Mouse (Mus musculus) 416B (cell line): ENCODE measurements around the gene Dctn5.

ENCODE experiments used
- DNase-seq: peaks from one replicate; pipeline ENCODE4 v3.0.0; 2011; ENCODE audit warnings: low read depth

Dctn5 gene

DNA sequence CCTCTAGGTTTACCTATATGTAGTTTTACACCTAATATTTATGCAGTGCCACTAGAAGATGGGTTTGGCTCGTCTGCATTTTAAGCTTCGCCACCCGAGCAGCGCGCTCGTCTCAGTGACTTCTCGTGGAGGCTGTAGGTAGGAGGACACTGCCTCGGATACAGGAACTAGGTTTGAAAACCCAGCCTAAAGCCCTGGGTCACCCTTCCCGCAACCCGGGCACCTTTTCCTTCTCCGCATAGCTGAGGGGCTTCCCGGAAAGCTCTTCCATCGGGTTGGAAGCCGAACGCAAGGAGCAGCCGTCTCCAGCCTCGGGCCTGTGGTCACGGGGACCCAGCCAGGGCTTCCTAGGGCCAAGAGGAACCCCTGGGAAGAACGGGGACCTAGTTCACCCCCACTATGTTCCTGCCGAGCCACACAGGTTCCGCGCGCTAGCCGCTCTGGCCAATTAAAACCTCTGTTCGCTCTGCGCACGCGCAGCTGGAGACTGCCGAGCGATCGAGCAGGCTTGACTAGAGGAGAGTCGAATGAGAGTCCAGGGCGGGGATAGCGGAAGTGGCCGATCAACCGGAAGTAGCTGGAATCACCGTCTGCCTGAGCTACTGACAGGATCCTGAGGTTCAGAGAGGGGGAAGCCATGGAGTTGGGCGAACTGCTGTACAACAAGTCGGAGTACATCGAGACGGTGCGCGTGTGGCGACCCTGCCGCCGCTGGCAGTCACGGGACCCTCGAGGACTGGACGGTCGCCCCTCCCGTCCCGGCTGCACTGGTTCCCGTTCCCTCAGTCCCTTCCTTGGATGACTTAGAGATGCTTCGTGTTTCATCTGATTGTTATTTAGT, at the start of gene Dctn5, which contains the start of gene Palb2:
Gene Dctn5 (plus strand): TSS at position 545 of the 841 bp plus-strand sequence.
Gene Palb2 (minus strand): TSS at position 489 of the 841 bp plus-strand sequence.
- DNase-seq, result peak; percentile 98

DNA sequence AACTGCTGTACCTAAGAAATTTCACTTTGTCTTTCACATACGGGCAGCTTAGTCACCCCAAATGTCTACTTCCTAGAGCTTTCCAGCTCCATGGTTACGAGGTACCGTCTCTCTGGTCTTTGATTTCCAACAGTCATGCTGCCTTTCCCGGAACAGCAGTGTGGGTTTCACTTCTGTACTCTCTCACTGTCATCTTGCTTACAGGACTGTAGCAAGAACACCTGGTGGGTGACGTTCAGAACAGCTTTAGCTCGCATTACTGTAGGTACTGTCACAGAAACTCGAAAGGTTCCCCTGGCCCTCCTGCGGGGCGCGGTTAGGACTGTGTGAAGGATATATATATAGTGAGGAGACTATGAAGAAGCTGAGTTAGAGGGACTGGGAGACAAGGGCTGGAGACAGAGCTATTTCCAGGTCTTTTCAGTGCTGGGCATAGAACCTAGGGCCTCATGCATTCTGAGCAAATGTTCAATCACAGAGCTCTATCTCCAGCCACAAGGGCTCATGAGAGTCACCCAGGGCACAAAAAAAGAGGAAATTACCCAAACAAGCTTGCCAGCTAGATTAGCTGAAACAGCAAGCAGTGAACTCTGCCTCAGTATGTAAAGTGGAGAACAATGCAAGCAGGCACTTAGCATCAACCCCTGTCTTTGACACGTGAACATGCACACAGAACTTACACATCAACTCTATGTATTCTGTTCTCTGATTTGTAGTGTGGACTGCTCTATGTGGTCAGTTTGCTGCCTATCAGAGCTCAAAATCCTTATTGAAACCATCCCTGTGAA, 45.5 kb upstream of the Dctn5 start:
- DNase-seq, result no peak

DNA sequence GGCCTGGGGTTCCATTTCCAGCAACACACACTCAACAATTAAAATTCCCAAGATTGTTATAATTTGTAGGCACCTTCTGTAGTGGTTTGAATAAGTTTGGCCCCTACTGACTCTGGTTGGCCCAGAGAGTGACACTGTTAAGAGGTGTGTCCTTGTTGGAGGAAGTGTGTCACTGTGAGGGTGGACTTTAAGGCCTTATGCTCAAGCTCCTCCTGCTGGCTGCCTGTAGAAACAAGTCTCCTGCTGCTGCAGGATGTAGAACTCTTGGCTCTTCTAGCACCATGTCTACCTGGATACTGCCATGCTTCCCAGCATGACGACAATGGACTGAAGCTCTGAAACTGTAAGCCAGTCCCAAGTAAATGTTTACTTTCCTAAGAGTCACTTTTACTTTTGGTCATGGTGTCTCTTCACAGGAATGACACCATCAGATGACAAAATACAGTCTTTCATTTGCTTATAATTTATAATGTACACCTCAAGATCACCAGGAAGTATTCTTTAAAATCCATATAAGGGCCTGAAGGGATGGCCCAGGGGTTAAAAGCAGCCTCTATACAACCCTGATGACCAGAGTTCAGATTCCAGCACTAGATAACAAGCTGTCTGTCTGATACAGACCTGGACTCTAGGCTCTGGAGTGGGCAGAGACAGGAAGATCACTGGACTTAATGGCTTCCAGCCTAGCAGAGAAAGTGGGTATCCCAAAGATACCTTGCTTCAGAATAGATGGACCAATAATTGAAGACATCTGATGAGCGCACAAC, 38.1 kb upstream of the Dctn5 start:
- DNase-seq, result peak; percentile 80

DNA sequence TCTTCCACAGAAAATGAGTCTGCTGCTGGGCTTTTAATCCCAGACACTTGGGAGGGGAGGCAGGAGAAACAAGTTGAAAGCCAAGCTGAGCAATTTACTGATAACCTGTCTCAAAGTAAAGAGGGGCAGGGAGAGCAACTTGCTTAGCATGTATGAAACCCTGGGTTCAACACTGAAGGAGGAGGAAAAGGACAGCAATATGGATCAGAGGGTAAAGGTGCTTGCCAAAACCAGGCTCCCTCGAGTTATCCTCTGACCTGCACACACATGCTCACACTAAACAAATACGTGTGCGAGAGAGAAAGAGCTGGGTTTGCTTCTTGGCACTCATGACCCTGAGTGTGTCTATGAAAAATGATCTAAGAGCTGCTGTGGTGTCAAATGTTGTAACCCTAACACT, 34.8 kb upstream of the Dctn5 start:
- no peak for DNase-seq

DNA sequence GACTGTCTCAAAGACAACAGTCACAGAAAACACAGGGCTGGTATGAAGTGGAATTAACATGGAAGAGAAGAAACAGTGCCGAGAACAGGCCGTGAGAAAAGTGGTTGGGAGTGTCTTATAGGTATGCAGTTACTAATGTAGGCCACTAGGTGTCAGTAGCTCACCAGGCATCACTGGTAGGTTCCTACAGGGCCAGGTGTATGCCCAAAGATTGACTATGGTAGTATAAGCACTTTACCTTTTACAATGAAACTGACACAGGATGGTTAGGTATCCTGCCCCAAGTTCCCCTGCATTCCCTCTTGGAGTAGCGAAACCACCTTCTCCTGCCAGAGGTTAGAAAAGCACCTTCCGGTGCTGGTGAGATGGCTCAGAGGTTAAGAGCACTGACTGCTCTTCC, 33.6 kb upstream of the Dctn5 start:
- DNase-seq, result peak; percentile 79

DNA sequence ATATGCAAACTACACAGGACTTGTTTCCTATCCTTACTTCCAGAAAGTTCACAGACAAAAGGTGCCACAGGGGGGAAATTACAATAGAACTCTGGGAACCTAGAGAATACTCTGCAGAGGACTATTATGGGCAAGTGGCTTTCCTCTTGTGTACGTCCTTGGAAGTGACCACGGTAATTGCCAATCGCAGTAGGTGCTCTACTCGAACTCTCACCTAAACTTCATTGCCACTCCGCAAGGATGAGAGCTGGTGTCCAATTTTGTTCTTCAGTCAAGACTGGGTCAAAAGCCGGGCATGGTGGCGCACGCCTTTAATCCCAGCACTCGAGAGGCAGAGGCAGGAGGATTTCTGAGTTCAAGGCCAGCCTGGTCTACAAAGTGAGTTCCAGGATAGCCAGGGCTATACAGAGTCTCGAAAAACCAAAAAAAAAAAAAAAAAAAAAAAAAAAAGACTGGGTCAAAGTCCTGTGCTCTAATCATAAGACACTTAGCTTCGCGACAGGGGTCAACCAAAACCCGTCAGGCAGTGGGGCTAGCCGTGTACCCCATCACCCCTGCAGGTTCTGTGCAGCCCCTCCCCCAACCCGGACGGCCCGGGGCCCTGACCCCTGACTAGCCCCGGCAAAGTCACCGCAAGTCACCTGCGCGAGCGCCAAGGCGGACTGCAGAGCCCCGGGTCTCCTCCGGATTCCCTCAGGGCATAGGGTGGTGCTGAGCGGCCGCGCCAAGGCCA, 31.7 kb upstream of the Dctn5 start:
- peak; percentile 49 for DNase-seq

DNA sequence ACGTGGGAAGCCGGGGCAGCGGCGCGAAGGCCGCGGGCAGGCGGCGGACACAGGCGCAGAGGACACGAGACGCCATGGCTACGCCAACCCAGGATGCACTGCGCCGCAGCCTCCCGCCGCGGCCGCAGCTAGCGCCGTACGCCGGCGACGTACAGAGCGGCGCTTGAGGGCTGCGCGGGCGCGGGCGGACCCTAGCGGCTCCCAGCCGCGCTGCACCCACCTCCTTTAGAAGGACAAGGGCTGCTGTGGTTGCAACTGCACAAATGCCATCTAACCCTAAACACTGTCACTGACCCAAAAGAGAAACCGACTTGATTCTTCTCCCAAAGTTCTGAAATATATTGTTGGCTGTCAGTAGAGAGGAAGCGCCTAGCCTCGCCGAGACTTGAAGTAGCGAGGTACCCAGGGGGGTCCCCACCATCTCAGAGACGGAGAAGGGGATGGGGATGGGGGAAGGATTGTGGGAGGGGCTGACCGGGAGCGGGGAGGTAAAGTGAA, 31.0 kb upstream of the Dctn5 start, which contains the start of gene Ndufab1:
Gene Ndufab1 (minus strand): TSS at position 140 of the 498 bp plus-strand sequence.
- DNase-seq, result peak; percentile 89

DNA sequence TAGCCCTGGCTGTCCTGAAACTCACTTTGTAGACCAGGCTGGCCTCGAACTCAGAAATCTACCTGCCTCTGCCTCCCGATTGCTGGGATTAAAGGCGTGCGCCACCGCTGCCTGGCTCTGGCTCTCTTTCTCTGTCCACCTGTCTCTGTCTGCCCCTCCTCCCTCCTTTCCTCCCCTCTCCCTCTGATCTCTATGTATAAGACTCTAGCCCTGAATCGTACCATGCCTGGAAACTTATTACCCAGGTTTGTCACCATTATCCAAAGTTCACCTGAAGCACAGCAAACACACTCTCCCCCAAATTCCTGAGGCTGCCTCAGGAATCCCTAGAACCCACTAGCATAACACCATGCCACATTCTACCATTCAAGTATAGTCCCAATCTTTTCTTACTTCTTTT, 24.6 kb upstream of the Dctn5 start:
- no peak for DNase-seq

DNA sequence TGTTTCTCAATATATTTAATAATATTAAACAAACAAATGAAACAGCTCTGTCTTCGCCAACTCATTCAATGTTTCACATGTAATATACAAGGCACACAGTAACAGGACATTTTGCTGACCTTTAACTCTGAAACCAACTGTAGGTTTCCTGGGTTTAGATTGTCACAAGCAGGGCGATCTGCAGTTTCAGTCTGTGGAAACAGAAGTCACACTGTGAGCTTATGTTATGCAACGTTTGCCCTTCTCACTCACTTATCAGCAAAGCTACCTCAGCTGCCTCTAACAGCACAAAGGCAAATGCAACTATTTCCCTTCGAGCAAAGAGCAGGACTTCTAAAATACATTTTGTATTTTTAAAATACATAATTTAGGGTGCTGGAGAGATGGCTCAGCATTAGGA, 9.3 kb upstream of the Dctn5 start:
- no peak for DNase-seq

DNA sequence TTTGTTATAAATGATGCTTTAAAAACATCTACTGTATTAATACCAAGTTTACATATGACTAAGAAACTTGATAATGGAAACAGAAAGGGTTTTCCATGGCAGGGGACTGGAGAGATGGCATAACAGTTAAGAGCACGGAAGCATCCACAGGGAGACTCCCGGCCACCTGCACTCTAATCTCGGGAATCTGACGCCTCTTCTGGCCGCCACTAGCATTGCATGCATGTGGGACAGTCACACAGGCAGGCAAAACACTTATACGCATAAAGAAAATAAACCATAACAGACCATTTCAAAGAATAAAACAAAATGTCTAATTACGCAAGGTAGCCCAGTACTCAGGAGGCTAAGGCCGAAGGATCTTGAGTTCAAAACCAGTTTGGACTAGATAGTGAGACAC, 7.2 kb upstream of the Dctn5 start:
- DNase-seq, result no peak

DNA sequence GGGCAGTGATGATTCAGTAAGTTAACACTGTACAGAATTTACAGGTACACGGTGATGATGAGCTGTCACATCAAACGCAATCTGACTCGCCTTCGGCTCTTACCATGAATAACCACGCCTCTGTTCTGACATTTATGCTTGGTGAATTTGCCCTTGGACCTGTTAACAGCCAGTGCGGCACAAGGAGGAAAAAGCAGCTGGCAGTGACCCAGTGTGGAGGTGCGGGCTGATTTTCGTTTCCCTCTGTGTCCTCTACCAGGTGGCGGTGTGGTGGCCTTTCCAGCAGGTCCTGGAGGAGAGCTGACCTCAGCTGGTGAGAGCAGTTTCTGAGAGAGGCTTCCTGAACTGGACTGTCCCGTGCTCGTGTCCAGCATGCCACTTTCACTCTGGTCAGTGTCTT, 5.9 kb upstream of the Dctn5 start:
- DNase-seq, result no peak

DNA sequence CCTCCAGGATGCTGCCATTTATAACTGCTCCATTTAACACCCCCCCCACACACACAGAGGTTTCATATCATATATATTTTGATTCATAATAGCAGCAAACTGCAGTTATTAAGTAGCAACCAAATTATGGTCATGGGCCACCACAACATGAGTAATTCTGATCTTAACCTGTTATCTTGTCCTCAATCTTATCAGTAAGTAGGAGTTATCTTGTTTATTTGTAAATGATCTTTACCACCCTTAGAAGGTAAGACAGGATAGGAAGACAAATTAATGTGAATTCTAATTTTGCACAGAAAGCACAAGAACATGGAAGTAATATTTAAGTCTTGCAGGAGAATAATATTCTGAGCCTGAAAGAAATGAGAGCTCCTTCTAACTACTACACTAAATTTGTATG, 1.0 kb upstream of the Dctn5 start:
- peak; percentile 11 for DNase-seq

DNA sequence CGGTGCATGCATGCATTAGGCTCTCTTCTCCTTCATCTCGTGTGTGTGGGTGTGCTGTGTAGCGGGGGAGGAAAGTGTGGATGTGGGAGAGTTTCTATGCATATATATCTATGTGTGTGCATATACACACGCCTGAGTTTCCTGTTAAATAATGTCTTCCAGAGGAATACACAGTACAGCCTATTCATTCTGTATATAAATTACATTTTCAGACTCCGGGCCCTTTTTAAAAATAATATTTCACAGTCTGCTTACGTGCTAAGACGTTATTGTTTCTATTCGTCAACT, 441 bp downstream of the Dctn5 start:
- DNase-seq, result no peak

DNA sequence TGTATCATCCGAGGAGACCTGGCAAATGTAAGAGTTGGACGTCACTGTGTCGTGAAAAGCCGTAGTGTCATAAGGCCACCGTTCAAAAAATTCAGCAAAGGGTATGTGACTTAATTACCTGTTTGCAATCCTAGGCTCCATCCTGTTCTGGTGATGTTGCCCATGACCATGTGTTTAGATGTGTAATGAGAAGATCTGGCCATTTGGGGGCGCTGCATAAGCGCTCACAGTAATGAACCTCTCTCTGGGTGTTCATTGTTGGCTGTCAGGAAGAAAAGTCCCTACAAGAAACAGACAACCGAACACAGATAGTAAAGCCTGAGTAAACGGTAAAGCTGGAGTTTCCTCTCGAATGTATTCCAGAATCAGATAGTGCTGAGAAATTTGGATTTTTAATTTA, 2.2 kb downstream of the Dctn5 start:
- DNase-seq, result peak; percentile 59

DNA sequence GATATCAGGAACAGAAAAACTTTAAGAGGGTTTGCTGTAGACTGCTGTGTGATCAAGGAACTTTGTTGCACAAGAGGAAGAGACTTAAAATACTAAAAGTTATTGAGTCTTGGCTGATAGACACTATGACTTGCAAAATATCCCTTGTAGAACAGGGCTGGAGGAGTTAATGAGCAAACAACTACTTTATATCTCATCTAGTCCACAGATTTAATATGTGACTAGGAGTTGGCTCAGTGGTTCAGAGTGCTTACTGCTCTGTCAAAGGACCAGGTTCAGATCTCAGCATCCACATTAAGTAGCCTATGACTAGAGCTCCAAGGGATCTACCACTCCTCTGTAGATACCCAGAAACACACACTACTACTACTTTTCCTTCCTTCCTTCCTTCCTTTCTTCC, 4.2 kb downstream of the Dctn5 start:
- DNase-seq, result peak; percentile 12

DNA sequence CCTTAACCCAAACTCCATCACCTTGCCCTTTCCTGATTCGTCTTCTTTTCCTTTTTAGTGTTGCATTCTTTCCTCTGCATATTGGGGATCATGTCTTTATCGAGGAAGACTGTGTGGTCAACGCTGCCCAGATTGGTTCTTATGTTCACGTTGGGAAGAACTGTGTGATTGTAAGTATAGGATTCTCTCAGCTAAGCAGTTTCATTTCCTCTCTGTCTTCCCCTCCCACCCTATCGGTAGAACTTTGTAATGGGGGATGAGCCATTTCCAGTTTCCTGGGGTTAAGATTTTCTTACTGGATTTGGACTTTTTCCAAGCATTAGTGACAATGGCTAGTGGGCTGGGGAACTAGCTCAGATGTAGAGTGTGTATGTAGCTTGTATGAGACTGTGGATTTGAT, 5.3 kb downstream of the Dctn5 start:
- DNase-seq, result no peak

DNA sequence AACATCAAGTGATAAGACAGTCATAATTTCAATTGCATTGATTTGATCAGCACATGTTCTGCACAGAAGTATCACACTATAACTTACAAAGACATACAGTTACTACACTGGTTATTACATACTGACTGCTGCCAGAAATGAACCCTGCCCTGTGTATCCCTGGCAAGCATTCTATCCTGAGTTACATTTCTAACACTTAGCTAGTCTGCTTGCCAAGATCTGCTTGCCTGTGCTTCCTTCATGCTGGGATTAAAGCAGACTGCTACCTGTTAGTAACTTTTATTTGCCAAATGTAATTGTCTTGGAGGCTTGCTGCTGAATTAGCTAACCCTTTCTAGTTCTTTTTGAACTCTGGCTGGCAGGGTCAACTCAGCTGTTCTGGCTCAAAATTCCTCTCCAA, 8.2 kb downstream of the Dctn5 start:
- DNase-seq, result no peak

DNA sequence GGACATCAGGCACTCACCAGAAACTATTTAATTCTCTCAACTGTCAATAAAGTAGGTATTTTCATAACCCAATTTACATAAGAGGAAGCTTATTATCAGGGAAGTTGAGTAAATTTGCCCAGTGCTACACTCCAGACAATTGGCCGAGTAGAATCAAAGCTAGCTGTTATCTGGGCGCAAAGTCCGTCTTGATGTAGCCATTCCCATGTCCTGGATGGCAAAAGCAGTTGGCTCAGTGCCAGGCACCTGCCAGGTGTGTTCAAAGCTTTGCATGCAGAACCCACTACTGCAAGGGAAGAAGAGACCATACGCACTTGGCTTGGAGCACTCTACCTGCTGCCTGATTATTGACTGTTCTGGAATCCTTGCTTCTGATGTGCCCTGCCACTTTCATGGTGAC, 19.6 kb downstream of the Dctn5 start:
- DNase-seq, result no peak

DNA sequence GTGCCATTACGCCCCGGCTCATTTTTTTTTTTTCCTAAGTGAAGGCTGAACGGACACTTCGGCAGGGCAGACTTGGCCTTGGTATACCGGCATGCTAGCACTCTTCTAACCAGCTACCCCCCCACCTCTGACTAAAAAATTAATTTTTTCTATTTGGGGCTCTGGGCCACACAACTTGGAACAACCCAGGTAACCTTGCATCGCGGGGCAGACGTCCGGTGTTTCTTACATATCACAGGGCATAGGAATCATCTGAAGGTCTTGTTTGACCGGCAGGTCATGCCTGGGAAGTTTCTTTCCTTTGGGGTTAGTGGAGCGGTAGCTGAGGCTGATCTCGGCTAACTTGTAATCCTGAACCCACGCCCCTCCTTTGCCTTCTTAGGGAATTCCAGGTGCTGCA, 25.6 kb downstream of the Dctn5 start:
- DNase-seq, result no peak

DNA sequence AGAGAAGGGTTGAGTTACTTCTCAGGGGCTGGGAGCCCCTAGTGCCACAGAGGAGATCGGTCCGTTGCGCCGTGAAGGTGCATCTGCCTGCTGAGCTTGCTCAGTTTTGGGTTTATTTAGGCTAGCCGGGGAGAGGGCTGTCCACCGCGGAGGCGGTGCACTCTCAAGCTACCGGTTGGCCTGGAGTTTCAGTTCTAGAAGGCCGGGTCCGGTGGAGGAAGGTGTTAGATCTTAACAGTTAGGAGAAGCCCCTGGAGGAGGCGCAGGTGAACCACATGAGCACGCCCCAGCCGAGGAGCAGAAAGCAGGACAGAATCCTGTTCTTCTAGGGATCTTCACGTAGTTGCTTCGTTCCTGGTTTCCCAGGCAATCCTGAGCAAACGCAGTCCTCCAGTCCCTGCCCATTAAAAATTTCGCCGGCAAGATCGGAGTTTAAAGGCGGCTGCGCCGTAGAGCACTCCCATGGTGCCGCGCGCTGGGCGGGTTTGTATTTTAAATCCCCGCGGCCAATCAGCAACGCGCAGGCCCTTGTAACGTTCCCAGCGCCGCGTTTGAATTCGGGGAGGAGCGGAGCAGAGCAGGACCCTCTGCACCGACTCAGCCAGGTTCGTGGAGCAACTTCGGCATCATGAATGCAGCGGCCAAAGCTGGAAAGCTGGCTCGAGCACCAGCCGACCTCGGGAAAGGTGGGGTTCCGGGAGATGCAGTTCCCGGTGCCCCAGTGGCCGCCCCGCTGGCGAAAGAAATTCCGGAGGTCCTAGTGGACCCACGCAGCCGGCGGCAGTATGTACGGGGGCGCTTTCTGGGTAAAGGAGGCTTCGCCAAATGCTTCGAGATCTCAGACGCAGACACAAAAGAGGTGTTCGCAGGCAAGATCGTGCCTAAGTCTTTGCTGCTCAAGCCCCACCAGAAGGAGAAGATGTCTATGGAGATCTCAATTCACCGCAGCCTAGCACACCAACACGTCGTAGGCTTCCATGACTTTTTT, 26.4 kb downstream of the Dctn5 start, which contains the start of gene Plk1:
Gene Plk1 (plus strand): TSS at position 525 of the 988 bp plus-strand sequence.
- DNase-seq, result peak; percentile 90
